Mouse (Mus musculus) left cerebral cortex, adult 11 months (tissue): ENCODE data around the gene Hist1h2bj.
"Not testable (repeated sequence)": the region's sequence is repeated elsewhere in the genome, so short reads cannot be mapped to it uniquely, and the experiment has no call there.

Experiments used
- DNase-seq: peaks from one replicate; pipeline ENCODE4 v3.0.0; 2022; ENCODE audit warnings: low spot score

Gene Hist1h2bj

DNA sequence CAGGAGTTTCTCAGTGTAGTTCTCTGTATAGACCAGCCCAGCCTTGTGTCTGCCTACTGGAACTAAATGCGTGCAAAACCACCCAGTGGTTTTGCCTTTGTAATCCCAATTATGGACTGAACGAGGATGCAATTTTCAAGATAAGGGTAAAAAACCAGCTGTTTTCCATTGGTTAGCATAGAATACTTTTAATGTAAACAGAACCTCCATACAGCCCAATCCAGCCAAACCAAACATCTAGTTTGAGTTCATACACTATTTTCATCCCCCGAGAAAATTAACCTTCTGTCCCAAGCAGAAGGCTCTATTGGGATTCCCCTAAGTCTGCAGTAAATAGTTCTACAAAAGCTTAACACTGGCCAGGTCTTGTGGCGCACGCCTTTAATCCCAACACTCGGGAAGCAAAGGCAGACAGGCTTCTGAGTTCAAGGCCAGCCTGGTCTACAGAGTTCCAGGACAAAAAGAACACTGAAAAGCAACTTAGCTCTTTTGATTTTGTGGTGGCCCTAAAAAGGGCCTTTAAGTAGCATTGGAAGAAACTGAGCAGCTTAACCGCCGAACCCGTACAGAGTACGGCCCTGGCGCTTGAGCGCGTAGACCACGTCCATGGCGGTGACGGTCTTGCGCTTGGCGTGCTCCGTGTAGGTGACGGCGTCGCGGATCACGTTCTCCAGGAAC is 2.4 kb upstream of the Hist1h2bj start:
- DNase-seq, result no peak

DNA sequence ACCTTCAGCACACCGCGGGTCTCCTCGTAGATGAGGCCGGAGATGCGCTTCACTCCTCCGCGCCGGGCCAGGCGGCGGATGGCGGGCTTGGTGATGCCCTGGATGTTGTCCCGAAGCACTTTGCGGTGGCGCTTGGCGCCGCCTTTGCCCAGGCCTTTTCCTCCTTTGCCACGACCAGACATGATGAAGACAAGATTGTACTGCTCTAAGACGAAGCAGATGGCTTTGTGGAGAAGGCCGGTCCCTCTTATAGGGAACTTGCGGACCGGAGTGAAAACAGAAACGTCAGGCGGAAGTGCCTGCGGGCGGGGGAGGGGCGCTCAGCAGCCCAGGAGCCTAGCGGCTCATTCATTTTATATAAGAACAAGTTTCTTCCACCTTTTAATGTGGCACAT is 1.9 kb upstream of the Hist1h2bj start, which contains the start of gene Hist1h4i:
Gene Hist1h4i, minus strand, starts transcription at position 221 of the 395 bp plus-strand sequence.
- DNase-seq, result peak; percentile 97

DNA sequence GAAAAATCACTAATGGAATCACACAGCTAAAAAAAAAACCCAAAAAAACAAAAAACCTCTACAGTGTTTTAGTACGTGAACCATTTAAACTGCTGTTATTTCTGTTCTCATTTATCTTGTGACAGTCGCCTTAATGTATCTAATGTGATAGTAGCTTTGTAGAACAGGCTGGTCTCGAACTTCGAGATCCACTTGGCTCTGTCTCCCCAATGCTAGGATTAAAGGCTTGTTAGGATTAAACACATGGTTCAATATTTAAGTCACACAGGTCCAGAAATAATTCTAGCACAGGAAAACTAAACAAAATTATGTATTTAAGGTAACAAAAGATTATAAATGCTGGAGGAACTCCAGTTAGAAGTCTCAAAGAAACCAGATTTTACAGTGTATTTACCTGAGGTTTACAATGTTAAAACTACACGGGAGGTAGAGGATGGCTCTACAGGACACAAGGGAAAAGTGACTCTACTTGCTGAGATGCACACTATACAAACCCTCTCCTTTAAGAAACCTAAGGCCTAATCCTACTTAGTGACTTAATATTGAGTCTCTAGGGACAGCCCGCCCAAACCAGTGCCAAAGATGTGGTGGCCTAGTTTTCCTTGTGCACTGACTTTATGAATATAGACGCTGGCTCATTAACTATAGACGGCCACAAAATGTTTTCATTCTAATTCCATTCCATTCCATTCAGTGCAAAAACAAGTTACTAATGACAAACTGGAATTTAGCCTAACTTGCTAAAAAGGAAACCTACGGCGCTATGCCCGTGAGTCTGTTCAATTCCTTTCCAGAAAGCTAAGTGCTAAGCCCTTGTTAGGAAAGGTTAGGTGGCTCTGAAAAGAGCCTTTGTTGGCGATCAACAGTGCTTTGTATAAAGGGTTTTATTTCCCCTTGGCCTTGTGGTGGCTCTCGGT is 1.1 kb upstream of the Hist1h2bj start:
- no peak for DNase-seq

DNA sequence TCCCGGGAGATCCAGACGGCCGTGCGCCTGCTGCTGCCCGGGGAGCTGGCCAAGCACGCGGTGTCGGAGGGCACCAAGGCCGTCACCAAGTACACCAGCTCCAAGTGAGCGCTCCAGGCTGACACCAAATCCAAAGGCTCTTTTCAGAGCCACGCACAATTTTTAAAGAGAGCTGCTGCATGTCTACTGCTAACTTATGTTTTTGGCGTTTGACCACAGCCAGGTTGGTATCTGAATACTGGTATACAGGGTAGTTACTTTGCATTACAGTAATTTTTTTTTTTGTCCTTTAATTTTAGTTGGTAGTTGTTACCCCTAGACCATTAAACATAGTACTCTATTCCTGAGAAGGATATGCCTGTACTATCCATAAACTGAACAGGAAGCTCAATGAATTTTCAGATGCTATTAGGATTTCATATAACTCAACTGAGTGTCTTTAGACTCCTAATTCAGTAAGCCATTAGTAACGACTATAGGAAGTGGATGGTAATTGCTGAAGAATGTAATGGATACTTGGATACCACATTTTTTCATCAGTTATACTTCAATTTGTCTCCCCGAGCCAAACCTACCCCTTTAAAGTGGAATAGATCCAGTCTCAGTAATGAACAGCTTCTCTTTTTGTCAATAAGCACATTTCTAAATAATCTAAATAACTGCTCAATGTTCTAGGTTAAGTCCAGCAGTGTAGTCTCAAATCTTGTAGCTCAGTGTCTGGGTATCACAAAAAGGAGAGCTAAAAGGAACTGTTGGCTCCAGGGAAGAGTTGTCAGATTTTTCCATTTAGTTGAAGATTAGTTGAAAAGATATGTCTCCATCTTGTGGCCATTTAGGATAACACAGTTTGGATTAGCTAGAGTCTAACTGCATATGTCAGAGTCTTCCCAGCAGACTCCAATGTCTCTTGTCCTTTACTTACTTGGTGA is 753 bp downstream of the Hist1h2bj start:
- no peak for DNase-seq

DNA sequence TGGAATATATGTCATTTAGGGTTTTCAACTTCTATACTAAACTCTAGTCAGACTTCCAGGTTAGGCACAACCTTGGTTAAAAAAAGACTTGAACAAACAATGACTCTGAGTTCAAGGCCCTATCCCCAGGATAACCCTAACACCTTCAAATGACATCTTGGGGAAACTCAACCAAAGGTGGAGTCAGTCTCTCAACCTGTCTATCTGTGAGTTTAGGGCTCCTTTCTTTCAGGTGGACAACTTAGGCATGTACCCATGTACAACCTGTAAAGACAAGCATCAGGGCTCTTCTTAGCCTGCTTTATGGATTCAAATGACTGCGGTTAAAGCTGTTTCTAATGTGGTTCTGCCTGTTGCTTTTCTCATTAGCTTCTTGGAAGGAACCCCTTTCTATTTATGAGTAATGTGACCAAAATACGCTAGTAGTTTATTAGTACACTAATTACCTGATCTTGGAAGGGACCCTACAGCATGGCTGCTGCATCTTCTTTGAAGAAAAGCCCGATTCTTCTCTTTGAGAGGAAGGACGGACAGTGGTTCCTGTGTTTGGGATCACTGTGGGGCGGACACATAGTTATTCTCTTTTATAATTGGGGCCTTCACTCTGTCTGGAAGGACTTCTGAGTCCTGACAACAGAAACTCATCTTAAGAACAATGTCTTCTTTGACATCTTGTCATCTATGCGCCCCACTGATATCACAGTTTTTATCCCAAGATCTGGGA is 1.6 kb downstream of the Hist1h2bj start:
- no peak for DNase-seq

DNA sequence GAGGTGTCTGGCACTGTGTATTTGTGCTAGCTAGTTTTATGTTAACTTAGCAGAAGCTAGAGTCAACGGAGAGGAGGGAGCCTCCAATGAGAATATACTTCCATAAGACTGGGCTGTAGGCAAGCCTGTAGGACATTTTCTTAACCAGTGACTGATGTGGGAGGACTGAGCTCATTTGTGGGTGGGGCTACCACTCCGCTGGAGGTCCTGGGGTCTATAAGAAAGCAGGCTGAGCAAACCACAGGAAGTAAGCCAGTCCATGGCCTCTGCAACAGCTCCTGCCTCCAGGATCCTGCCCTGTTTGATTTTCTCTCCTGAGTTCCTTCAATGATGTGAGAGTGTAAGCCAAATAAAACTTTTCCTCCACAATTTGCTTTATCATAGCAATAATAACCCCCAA is 2.3 kb downstream of the Hist1h2bj start:
- no peak for DNase-seq

DNA sequence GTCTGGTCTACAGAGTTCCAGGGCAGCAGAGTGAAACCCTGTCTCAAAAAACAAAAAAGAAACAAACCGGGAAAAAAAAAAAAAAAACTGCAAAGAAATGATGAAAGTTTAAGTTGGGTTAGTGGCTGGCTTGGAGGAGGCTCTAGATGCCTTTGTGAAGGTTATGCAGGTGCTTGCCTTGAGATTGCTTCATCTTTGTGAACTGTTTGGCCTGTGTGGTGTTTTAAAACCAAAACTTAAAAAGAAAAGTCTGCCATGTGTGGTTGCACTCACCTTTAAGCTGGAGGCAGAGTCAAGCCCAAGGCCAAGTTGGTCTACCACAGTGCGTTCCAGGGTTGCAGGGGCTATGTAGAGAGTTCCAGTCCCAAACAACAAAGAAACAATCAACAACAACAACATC is 6.0 kb downstream of the Hist1h2bj start:
- DNase-seq, result no peak

DNA sequence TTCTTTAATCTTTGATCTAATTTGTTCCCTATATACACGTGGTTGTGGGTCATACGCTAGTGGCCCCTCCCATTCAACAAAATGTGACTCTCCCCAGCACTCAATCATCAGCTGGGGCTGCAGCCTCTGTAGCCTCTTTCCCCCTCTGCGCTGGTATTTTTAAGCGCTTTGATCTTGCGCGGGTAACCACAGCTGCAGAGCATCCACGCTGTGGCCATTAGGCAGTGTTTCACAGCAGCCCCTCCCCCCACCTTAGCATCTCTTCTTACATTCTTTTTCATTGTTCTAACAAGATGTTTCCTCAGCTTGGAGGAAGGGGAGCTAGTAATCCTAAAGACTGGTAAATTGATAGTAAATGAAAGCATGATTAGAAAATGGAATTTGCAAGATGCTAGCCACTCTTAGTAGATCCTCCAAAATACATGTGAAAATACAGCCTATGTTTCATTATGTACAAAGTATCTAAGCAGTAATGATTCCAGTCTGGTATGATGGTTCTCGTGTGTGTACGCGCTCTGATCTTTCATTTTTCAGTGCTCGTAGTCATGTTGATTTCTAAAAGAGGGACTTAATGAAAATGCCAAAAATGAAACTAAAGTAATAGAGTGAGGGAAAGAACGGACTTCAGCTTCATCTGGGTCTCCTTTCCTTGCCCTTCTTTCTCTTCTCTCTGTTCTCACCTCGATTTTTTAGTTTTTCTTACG is 6.9 kb downstream of the Hist1h2bj start:
- DNase-seq, result no peak

DNA sequence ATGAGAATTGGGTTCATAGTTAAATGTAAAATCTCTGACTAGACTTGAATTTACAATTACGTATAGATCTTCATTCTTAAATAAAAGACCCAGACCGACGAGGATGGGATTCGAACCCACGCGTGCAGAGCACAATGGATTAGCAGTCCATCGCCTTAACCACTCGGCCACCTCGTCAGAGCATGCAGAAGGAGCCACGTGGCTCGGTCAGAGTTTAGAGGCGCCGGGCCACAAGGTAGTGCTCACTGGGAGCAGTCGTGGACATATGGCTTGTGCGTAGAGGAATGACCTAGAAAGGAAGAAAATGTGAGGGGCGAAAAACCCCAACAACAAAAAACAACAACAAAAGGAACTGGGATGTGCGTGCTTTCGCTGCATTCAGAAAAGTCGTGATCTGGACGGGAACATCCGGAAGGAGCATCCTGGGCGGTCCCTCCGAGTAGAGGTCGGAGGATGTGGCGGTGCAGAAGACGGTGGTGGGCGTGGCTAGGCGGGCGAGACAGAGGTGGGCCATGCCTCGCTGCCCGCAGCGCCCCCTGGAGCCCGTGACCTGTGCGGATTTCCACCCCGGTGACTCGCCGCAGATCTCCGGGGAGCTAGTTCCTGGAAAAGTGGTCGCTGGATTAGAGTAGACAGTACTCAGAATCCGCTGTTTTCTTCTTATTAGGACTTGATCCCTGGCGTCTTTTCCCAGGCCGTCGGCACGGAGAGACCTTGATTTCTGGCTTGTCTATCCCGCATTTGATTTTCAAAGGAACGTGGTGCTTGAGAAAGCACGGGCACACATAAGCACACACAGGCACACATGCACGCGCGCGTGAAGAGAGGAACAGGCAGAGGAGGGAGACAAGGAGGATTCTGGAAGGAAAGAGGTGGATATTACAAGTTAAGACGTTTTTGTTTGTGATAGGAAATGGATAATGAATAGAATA is 7.8 kb downstream of the Hist1h2bj start:
- peak; percentile 79 for DNase-seq

DNA sequence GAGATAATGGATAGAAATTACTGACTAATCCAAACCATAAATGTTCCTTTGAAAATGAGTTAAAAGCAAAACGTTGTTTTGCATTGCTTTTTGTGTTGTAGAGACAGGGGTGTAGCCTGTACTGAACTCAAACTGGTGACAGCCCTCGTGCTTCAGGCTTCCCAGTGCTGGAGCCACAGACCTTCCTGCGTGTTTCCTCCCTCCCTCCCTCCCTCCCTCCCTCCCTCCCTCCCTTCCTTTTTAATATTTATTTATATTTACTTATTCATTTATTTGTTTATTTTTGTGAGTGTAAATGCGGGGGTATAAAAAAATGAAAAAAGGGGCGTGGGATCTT is 8.5 kb downstream of the Hist1h2bj start:
- DNase-seq, result no peak

DNA sequence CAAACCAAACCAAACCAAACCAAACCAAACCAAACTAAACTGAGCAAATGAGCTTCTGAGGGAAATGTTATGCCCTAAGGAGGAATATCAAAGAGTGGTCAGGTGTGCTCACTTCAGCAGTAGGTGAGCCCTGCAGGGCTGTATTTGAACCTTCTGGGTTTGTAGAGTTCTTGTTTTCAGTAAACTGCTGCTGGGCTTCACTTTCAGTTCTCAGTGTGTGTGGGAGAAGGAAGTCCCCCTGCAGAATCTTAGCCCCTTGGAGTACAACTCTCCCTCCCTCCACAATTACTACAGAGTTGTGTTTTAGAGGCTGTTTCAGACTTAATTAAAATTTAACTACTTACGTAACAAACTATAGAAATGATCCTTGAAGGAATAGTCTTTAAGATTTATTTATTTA is 10.7 kb downstream of the Hist1h2bj start:
- no peak for DNase-seq

DNA sequence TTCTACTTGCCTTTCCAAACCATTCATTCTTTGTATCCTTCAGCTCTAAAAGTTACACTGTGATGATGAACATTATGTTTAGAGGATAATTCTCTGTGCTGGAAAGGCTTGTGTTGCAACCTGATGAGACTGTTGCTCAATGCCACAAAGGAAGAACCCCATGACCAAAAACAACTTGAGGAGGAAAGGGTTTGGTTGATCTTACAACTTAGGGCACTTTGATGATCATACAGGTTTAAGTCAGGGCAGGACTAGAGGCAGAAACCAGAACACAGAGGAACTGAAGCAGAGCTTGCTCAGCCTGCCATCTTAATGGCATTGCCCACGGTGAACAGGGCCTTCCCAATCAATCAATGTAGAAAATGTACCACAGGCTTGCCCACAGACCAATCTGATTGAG is 18.4 kb downstream of the Hist1h2bj start:
- DNase-seq, result no peak

DNA sequence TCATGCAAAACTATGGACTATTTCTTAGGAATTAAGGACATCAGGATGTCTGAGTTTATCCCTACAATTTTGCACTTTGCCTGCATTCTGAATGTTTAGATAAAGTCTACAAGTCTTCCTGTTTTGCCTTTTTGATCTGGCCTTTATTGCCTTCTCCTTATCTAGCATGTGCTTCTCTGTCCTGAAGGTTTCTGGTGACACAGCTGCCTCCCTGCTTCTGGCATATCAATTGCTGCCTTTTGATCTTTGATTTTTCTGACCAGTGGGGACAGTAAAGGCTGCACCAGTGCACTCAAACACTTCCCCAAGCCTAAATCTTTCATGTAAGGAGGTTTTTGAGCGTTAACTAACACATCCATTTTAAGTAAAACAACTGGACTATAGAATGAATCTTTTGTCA is 20.5 kb downstream of the Hist1h2bj start:
- no peak for DNase-seq

DNA sequence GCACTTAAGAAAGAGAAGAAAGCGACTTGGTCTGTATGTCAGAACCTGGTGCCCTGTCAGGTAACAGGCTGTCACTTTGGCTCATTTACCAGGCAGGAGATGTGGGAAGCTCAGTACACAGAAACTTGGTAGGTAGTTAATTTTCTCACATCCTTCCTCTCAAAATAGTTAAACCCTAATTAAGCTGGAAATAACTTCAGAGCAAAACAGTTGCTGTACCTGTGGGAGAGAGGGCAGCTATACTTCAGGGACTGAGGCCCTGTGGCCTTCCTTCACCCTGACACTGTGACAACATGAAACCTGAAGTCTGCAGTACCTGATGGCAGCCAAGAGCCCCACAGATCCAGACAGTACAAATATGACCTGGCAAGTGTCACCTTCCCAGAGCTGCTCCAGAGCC is 41.1 kb downstream of the Hist1h2bj start, which contains the start of gene Vmn1r188:
Gene Vmn1r188, plus strand, starts transcription at position 301 of the 400 bp plus-strand sequence.
- DNase-seq, result not testable (repeated sequence)
